Mouse (Mus musculus) gastrocnemius, postnatal 14 days (tissue): ENCODE measurements around the gene Eml1. TPM values are rescaled to one million over a fixed set of nuclear protein-coding genes. Genes with fewer than 3 reads are reported as not detected.

Source experiments
- DNase-seq: peaks from one replicate; pipeline ENCODE4 v3.0.0; 2021; ENCODE audit warnings: mixed read lengths
- intact Hi-C: fragments of 180-260 bp; cut with DNase I; formaldehyde crosslinking; loops from one replicate; pipeline ENCODE4 v1.15.1; 2025; ENCODE audit warnings: low total_unique reads
- total RNA-seq, 2 experiments: library from RNA; stranded (reverse); gene quantifications; 2 replicates each; pipeline ENCODE4 v1.2.3; 2021

The Eml1 gene
- total RNA-seq, 2 experiments from 2014 or later, result 114 to 127 TPM

GRCm38 (mm10) chr12:108409100-108409499 lies 38.3 kb downstream of the Eml1 start:
- no peak for DNase-seq
- intact Hi-C loops, result no loop called here

- intact Hi-C loops, result no loop called here
- no peak for DNase-seq
These were observed 39.9 kb downstream of the Eml1 start for GRCm38 (mm10) chr12:108410416-108411208.

- DNase-seq, result no peak
- intact Hi-C loops, result no loop called here
These were observed 44.2 kb downstream of the Eml1 start for GRCm38 (mm10) chr12:108414932-108415331.

- DNase-seq, result no peak
- intact Hi-C loops, result no loop called here
These were observed 48.8 kb downstream of the Eml1 start for GRCm38 (mm10) chr12:108419570-108419969.

- intact Hi-C loops, result loop anchor here (5.0 kb wide), 1 partner anchor 59 kb away; no protein-coding TSS in a partner anchor
- no peak for DNase-seq
These were observed 50.7 kb downstream of the Eml1 start for GRCm38 (mm10) chr12:108421477-108421876.

GRCm38 (mm10) chr12:108422495-108422857 lies 51.7 kb downstream of the Eml1 start:
- peak; percentile 70 for DNase-seq
- intact Hi-C loops, result loop anchor here (5.0 kb wide), 1 partner anchor 60 kb away; no protein-coding TSS in a partner anchor

GRCm38 (mm10) chr12:108422858-108423631 lies 52.3 kb downstream of the Eml1 start:
- intact Hi-C loops, result loop anchor here (5.0 kb wide), 1 partner anchor 61 kb away; no protein-coding TSS in a partner anchor
- DNase-seq, result peak; percentile 92

- no peak for DNase-seq
- intact Hi-C loops, result no loop called here
These were observed 60.2 kb downstream of the Eml1 start for GRCm38 (mm10) chr12:108430964-108431363.

- no peak for DNase-seq
- intact Hi-C loops, result no loop called here
These were observed 61.0 kb downstream of the Eml1 start for GRCm38 (mm10) chr12:108431714-108432113.

- no peak for DNase-seq
- intact Hi-C loops, result no loop called here
These were observed 61.8 kb downstream of the Eml1 start for GRCm38 (mm10) chr12:108432578-108432977.

GRCm38 (mm10) chr12:108433030-108433429 lies 62.3 kb downstream of the Eml1 start:
- no peak for DNase-seq
- intact Hi-C loops, result no loop called here

- intact Hi-C loops, result no loop called here
- peak; percentile 76 for DNase-seq
These were observed 62.7 kb downstream of the Eml1 start for GRCm38 (mm10) chr12:108433498-108433897.

GRCm38 (mm10) chr12:108435444-108436015 lies 64.8 kb downstream of the Eml1 start:
- intact Hi-C loops, result no loop called here
- no peak for DNase-seq

- intact Hi-C loops, result no loop called here
- peak; percentile 43 for DNase-seq
These were observed 65.5 kb downstream of the Eml1 start for GRCm38 (mm10) chr12:108436029-108436923.

GRCm38 (mm10) chr12:108437446-108437845 lies 66.7 kb downstream of the Eml1 start:
- intact Hi-C loops, result no loop called here

GRCm38 (mm10) chr12:108443271-108443670 lies 72.5 kb downstream of the Eml1 start:
- intact Hi-C loops, result loop anchor here (5.0 kb wide), 1 partner anchor 49 kb away; no protein-coding TSS in a partner anchor
- DNase-seq, result no peak

More at GRCm38 (mm10) chr12:108437446-108437845, 66.7 kb downstream of the Eml1 start:
- no peak for DNase-seq

GRCm38 (mm10) chr12:108443708-108444107 lies 73.0 kb downstream of the Eml1 start:
- intact Hi-C loops, result loop anchor here (5.0 kb wide), 1 partner anchor 49 kb away; no protein-coding TSS in a partner anchor
- no peak for DNase-seq

- no peak for DNase-seq
- intact Hi-C loops, result loop anchor here (5.0 kb wide), 1 partner anchor 48 kb away; no protein-coding TSS in a partner anchor
These were observed 73.7 kb downstream of the Eml1 start for GRCm38 (mm10) chr12:108444166-108445115.
